Mouse (Mus musculus) ES-Bruce4 (cell line): ENCODE measurements around the gene Trir. TPM values are rescaled to one million over a fixed set of nuclear protein-coding genes. Genes with fewer than 3 reads are reported as not detected.

ENCODE experiments used
- H3K27ac ChIP-seq: 2 replicates; pipeline ENCODE4 v1.5.1; 2012; ENCODE audit warnings: low read length, inconsistent platforms; ENCODE audit not compliant: insufficient read depth
- H3K27me3 ChIP-seq: 2 replicates; pipeline ENCODE4 v1.6.1; 2012; ENCODE audit warnings: mild to moderate bottlenecking, low read length, inconsistent platforms; ENCODE audit not compliant: control insufficient read depth, poor library complexity, insufficient read depth, severe bottlenecking
- H3K36me3 ChIP-seq: 2 replicates; pipeline ENCODE4 v1.6.1; 2012; ENCODE audit warnings: inconsistent platforms, mild to moderate bottlenecking, low read length, moderate library complexity; ENCODE audit not compliant: control insufficient read depth, poor library complexity, insufficient read depth, severe bottlenecking
- H3K4me1 ChIP-seq: one replicate; pipeline ENCODE4 v1.8.1; 2011; ENCODE audit warnings: low read length; ENCODE audit not compliant: control insufficient read depth, insufficient read depth
- H3K4me3 ChIP-seq: 2 replicates; pipeline ENCODE4 v1.5.1; 2011; ENCODE audit warnings: low read depth, mild to moderate bottlenecking, low read length
- H3K9ac ChIP-seq: 2 replicates; pipeline ENCODE4 v1.6.1; 2012; ENCODE audit warnings: low read depth, mild to moderate bottlenecking, inconsistent platforms; ENCODE audit not compliant: poor library complexity, severe bottlenecking
- H3K9me3 ChIP-seq: replicated peaks from 2 replicates; pipeline ENCODE4 v1.6.1; 2012; ENCODE audit warnings: mild to moderate bottlenecking, low read length, inconsistent platforms; ENCODE audit not compliant: control insufficient read depth, poor library complexity, insufficient read depth, severe bottlenecking
- CTCF ChIP-seq: IDR thresholded peaks from one replicate; pipeline ENCODE4 v1.8.1; 2011; ENCODE audit warnings: low read depth, low read length
- EP300 ChIP-seq: IDR thresholded peaks from 2 replicates; pipeline ENCODE4 v1.6.1; 2011; ENCODE audit warnings: low read depth, low read length; ENCODE audit not compliant: insufficient read depth
- POLR2A ChIP-seq: IDR thresholded peaks from one replicate; pipeline ENCODE4 v1.8.1; 2011; ENCODE audit warnings: low read length; ENCODE audit not compliant: insufficient read depth
- polyA plus RNA-seq: library from polyadenylated mRNA; stranded (reverse); fragments of >200 nt; gene quantifications from 2 replicates; pipeline ENCODE4 v1.2.4, GENCODE M21; 2011; ENCODE audit warnings: low read depth; ENCODE audit not compliant: missing spikeins, insufficient read depth, insufficient read length

Trir gene
- polyA plus RNA-seq, 1 experiment: 82.4 TPM

DNA sequence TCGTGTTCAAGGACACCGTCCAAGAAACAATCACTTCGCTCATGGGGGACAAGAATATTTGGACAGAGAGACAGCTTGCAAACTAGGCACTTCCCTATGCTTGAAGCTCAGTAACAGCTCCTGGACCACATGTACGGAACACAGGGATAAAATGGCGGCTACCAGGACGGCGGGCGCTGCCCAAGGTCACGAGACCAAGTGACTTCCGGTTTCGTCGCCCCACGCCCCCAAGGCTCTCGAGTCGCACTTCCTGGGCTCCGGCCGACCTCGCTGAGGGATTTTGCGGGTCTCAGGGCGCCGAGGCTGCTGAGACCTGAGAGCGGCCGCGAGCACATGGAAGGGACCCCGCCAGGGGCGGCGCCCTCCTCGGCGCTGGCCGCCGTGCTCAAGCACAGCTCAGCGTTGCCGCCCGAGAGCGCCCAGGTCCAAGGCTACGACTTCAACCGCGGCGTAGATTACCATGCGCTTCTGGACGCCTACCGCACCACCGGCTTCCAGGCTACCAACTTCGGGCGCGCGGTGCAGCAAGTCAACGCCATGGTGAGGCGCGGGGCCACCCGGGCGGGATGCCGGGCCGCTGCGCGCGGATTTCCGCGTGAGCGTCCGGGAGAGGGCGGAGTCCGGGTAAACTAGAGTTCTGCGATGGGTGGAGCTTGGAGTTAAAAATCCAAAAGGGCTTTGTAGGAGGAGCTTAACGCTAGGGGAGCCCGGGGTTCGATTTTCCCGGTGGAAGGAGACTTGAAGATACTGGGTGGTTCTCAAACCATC, 45.1 kb downstream of the Trir start, which contains the start of gene Dhps:
Gene Dhps, plus strand, starts transcription at position 244 of the 768 bp plus-strand sequence.
- H3K4me3 ChIP-seq: peak within 1 kb of the TSS; percentile 93
- no peaks in the 10 kb centered on the region for H3K4me1 ChIP-seq
- H3K27ac ChIP-seq: peak within 1 kb of the TSS; percentile 96
- TF ChIP-seq CTCF (no peak), EP300 (peak; percentile 61; the same call in 1 of the 2 replicates), POLR2A (peak; percentile 31)
- H3K27me3 ChIP-seq: no peaks in the 10 kb centered on the region
- peaks cover 27% of the 10 kb centered on the region for H3K36me3 ChIP-seq
- H3K9ac ChIP-seq: peak within 1 kb of the TSS; percentile 93
- no peaks in the 10 kb centered on the region for H3K9me3 ChIP-seq

DNA sequence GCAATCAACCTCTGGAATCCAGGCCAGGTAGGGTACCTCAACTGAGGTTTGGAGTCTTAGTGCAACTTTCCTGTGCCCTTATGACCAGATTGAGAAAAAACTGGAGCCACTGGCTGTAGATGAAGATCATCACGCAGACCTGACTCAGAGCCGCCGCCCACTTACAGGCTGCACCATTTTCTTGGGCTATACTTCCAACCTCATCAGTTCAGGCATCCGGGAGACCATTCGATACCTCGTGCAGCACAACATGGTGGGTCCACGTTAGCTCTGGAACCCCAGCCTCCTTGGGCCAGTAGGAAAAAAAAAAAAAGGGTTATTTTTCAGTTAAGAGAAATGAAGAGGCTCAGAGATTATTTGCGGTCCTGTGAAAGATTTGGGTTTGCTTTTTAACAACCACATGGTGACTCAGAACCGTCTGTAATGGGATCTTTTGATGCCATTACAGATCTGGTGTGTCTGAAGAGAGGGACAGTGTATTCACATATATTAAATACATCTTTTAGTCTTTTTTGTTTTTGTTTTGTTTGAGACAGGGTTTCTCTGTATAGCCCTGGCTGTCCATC, 45.8 kb downstream of the Trir start:
- H3K27ac ChIP-seq: peak overlapping the region; percentile 74
- H3K27me3 ChIP-seq: no peaks in the 10 kb centered on the region
- H3K9me3 ChIP-seq: no peaks in the 10 kb centered on the region
- peak overlapping the region; percentile 93 for H3K4me3 ChIP-seq
- H3K4me1 ChIP-seq: no peaks in the 10 kb centered on the region
- TF ChIP-seq CTCF (no peak), EP300 (no peak), POLR2A (no peak)
- H3K36me3 ChIP-seq: peaks cover 29% of the 10 kb centered on the region
- peak overlapping the region; percentile 93 for H3K9ac ChIP-seq

DNA sequence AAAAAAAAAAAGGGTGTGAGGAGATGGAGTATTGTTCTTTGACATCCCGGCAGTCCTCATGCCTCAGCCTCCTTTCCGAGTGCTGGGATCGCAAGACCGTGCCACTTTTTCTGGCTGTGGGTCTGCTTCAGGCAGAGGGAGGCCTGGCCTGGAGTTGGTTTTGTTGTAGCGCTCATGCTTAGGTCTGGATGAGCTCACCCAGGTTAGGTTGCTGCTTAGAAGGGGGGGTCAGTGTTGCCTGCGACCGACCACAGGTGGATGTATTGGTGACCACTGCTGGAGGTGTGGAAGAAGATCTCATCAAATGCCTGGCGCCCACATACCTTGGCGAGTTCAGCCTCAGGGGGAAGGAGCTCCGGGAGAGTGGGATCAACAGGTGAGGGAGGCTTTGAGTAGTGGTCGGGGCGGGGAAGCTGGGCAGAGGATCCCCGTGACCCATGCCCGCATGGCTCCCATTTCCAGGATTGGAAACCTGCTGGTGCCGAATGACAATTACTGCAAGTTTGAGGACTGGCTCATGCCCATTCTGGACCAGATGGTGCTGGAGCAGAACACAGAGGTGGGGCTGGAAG, 46.5 kb downstream of the Trir start:
- Histone ChIP-seq H3K4me3 (peak overlapping the region; percentile 36), H3K4me1 (no peaks in the 10 kb centered on the region), H3K27ac (no peak overlapping the region), H3K9me3 (no peaks in the 10 kb centered on the region), H3K9ac (peak overlapping the region; percentile 93), H3K27me3 (no peaks in the 10 kb centered on the region), H3K36me3 (peaks cover 30% of the 10 kb centered on the region)
- no peak for TF ChIP-seq CTCF
- TF ChIP-seq POLR2A: no peak
- no peak for TF ChIP-seq EP300

DNA sequence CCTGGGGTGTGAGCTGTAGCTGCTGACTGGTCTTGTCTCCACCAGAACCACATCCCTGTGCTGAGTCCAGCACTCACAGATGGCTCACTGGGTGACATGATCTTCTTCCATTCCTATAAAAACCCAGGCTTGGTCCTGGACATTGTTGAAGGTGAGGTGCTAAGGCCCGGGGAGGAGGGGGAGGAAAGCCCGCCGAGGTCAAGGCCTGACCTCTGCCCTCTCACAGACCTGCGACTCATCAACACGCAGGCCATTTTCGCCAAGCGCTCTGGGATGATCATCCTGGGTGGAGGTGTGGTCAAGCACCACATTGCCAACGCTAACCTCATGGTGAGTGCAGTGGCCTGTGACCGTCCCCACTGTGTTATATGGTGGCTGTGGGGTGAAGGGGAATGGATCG, 47.5 kb downstream of the Trir start:
- peaks cover 37% of the 10 kb centered on the region for H3K36me3 ChIP-seq
- TF ChIP-seq EP300: no peak
- H3K4me1 ChIP-seq: no peaks in the 10 kb centered on the region
- H3K27ac ChIP-seq: no peak overlapping the region
- H3K27me3 ChIP-seq: no peaks in the 10 kb centered on the region
- H3K9me3 ChIP-seq: no peaks in the 10 kb centered on the region
- no peak overlapping the region for H3K9ac ChIP-seq
- no peak overlapping the region for H3K4me3 ChIP-seq

DNA sequence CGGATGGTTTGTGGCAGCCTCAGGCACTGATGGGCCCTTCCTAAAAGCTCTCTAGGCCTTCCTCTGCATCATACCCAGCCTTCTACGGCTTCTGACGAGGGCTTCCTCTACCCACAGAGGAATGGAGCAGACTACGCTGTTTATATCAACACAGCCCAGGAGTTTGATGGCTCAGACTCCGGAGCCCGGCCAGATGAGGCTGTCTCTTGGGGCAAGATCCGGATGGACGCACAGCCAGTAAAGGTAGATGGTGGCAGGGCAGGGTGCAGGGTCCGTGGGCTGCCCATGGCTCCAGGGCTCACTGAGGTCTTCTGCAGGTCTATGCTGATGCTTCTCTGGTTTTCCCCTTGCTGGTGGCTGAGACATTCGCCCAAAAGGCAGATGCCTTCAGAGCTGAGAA, 48.0 kb downstream of the Trir start:
- peaks cover 37% of the 10 kb centered on the region for H3K36me3 ChIP-seq
- H3K27me3 ChIP-seq: no peaks in the 10 kb centered on the region

DNA sequence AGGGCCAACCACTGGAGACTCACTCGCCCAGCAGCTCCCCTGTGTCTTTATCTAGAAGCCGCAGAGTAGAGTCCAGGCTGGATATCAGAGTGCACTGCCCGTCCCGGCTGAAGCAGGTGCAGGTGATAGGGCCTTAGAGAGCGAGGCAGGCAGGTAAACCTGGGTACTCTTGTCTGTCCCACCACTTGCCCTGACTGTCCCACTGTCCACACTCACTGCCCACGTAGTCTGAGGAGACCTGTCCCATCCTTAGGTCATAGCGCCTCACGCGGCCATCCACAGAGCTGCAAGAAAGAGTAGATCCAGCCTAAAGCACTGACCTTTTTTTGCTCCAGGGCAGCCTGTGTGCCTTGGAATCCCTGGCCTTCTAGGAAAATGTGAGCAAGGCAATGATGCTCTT, 49.4 kb downstream of the Trir start:
- no peak for TF ChIP-seq EP300
- TF ChIP-seq CTCF: peak; percentile 90
- no peak for TF ChIP-seq POLR2A
- no peak overlapping the region for H3K4me3 ChIP-seq
- peaks cover 37% of the 10 kb centered on the region for H3K36me3 ChIP-seq
- no peaks in the 10 kb centered on the region for H3K4me1 ChIP-seq
- no peak overlapping the region for H3K9ac ChIP-seq
- H3K27me3 ChIP-seq: no peaks in the 10 kb centered on the region
- no peaks in the 10 kb centered on the region for H3K9me3 ChIP-seq
- H3K27ac ChIP-seq: no peak overlapping the region

More for the DNA sequence above, 48.0 kb downstream of the Trir start:
- Histone ChIP-seq H3K27ac (no peak overlapping the region), H3K9me3 (no peaks in the 10 kb centered on the region), H3K4me3 (no peak overlapping the region), H3K9ac (no peak overlapping the region), H3K4me1 (no peaks in the 10 kb centered on the region)
- TF ChIP-seq CTCF (no peak), EP300 (no peak), POLR2A (no peak)
